Mouse (Mus musculus) cerebellum, postnatal 4 days (tissue): Measurements from ENCODE around the gene Pde12.
"Not testable (repeated sequence)": the region's sequence is repeated elsewhere in the genome, so short reads cannot be mapped to it uniquely, and the experiment has no call there.

Experiments
- DNase-seq, 2 experiments: peaks; one replicate each; pipeline ENCODE4 v3.0.0; 2022; ENCODE audit warnings: low spot score in 2 of 2, mixed read lengths in 1 of 2

Gene Pde12

GRCm38 (mm10) chr14:26669292-26670073 is at the start of gene Pde12:
Gene Pde12, minus strand, starts transcription at chr14:26669883.
- DNase-seq = peak; percentile 52 to 77

- not testable (repeated sequence) for DNase-seq
Observed at GRCm38 (mm10) chr14:26705246-26705645, 35.6 kb upstream of the Pde12 start.

DNA sequence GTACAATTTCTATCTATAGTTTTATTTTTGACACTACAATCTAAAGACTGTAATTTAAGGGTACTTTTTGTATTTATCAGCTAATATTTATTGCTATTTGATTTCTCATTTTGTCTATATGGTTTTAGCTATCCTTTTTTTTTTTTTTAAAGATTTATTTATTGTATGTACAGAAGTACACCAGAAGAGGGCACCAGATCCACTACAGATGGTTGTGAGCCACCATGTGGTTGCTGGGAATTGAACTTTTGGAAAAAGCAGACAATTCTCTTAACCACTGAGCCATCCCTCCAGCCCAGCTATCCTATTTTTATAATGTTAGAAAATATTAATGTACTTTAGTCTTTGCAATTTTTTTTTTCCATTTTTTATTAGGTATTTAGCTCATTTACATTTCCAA is 28.2 kb upstream of the Pde12 start:
- no peak for DNase-seq

- DNase-seq = no peak
Observed at GRCm38 (mm10) chr14:26692974-26693373, 23.3 kb upstream of the Pde12 start, which contains the start of gene Dnah12. Gene Dnah12, plus strand, starts transcription at chr14:26693274.

DNA sequence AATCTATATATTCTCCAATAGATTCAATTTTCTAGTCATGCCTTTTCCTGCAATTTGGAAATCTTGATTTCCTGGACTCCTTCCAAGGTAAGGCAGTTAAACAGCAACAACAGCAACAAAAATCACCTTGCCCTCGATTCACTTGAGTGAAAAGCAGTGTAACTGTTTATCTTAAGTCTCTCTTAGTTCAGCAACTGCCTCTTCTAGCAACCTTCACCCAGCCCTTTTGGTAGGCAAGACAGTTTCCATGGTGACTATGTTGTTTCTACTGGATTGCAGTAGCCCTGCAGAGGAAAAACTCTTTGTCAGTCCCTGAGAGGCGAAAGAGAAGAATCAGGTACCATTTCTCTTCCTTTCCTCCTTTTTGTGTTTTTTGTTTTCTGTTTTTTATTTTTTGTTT is 21.7 kb upstream of the Pde12 start:
- DNase-seq = no peak

DNA sequence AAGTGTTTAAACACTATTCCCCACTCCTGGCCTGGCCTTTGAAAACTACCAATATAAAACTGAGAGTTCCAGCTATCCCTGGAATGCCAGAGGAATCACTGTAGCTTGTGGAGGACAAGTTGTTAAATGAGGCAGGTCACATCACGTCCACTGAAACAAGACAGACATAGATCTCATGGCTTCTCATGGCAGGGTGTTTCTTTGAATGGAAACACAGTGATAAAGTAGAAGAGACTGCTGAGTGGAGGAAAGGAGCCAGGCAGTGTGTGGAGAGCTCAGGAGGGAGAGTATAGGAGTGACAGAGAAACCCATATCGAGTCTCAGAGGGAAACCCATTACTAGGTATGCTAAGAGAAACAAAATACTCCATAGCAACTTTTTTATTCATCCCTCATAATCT is 21.0 kb upstream of the Pde12 start:
- no peak for DNase-seq

- DNase-seq = no peak
Observed at GRCm38 (mm10) chr14:26675791-26676190, 6.1 kb upstream of the Pde12 start.

GRCm38 (mm10) chr14:26675371-26675770 is 5.7 kb upstream of the Pde12 start:
- peak; percentile 21 to 25 for DNase-seq

- not testable (repeated sequence) for DNase-seq
Observed at GRCm38 (mm10) chr14:26674476-26675169, 4.9 kb upstream of the Pde12 start.

- DNase-seq = not testable (repeated sequence)
Observed at GRCm38 (mm10) chr14:26671870-26672615, 2.4 kb upstream of the Pde12 start.

DNA sequence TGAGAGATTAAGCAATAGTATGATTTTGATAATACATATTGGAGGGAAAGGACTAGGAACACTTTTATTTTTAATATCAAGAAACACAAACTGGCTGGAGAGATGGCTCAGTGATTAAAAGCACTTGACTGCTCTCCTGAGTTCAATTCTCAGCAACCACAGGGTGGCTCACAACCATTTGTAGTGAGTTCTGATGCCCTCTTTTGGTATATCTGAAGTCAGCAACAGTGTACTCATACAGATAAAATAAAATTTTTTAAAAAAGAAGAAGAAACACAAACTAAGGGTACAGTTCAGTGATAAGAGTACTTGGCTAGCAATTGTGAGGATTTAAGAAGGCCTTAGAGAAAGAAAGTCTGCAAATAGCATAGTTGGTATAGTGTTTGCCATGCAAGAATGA is 1.3 kb upstream of the Pde12 start:
- no peak for DNase-seq

GRCm38 (mm10) chr14:26668371-26669291 is 1.1 kb downstream of the Pde12 start:
- peak; percentile 21 to 43 for DNase-seq

- no peak for DNase-seq
Observed at GRCm38 (mm10) chr14:26667991-26668370, 1.7 kb downstream of the Pde12 start.

- DNase-seq = no peak
Observed at GRCm38 (mm10) chr14:26663851-26664250, 5.8 kb downstream of the Pde12 start.

DNA sequence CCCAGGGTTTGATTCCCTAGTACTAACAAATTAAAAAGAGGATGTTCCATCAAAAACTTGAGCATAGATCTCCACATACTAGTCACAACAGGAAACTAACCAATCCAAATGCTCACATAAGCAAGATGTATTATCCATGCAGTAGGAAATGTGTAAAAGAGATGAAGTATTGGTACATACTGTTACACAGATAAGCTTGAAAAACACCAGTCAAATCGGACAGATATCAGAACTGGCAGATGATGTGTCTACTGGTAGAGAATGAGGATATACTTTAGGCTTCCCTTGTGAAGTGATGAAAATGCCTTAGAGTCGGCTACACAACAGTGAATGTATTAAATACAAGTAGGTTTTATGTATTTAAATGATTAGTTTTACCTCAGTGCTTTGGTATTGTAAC is 7.2 kb downstream of the Pde12 start:
- no peak for DNase-seq

DNA sequence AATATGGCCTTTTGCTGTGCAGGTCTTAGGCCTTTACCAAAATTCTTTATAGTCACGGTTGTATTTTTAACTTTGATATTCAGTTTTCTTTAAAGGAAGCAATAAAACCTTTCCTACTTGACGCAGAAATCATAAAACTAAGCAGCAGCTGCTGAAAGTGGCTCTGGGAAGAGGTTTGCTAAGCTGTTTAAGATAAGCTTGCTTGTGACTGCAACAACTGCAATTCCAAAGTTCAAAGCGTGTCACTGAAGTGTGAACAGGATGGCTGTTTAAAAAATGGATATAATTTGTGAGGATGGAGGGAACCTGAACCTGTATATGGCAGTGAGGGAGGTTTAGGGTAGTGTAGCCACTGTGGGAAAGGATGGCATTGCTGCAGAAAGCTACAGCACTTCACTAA is 7.7 kb downstream of the Pde12 start:
- DNase-seq = no peak

- DNase-seq = no peak
Observed at GRCm38 (mm10) chr14:26660233-26660632, 9.4 kb downstream of the Pde12 start.

GRCm38 (mm10) chr14:26658178-26658577 is 11.5 kb downstream of the Pde12 start:
- no peak for DNase-seq

DNA sequence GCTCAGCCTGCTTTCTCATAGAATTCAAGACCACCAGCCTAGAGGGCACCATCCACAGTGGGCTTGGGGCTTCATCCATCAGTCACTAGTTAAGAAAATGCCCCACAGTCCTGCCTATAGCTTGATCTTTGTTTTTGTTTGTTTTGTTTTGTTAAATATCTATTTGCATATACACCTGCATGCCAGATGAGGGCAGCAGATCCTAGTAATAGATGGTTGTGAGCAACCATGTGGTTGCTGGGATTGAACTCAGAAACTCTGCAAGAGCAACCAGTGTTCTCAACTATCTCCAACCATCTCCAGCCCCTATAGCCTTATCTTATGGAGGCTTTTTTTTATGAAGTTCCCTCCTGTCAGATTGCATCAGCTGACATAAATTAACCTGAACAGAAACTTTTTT is 17.8 kb downstream of the Pde12 start:
- DNase-seq = no peak

DNA sequence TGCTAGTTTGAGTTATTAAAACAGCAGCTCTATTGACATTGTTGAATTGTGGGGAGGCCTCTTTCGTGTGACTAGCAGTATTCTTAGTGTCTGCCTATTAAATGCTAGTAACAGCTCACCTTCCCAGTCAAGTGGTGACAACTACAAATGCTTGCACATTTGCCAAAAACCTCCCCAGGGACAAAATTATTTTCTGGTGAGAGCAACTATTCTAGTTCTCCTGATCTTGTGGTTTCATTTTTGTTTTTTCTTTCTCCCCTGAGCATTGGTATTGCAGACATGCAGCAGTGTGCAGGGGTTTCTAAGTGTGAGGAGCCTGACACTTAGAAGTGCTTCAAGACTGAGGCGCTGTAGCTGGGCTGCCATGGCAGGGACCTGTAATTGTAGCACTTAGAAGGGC is 21.9 kb downstream of the Pde12 start:
- DNase-seq = no peak

GRCm38 (mm10) chr14:26645989-26646650 is 23.6 kb downstream of the Pde12 start:
- DNase-seq = peak in 1 of 2 experiments; percentile 11
